Mouse (Mus musculus) kidney, adult 2 months (tissue): ENCODE results near the gene Meltf.

Source experiments
- CTCF ChIP-seq: fragments of 200-500 bp; conservative IDR thresholded peaks from 2 replicates; pipeline ENCODE4 v1.5.1; 2011; ENCODE audit warnings: low read depth, mild to moderate bottlenecking, control low read depth, low read length, moderate library complexity, mixed read lengths; ENCODE audit not compliant: insufficient read depth, insufficient read length
- POLR2A ChIP-seq: fragments of 200-500 bp; IDR thresholded peaks from one replicate; pipeline ENCODE4 v1.6.1; 2011; ENCODE audit warnings: low read depth, low read length, control low read depth

- TF ChIP-seq CTCF: no peak
- TF ChIP-seq POLR2A: no peak
These were observed 52.7 kb downstream of the Meltf start for GRCm38 (mm10) chr16:31931330-31931729.
